Mouse (Mus musculus) spleen, adult 2 months (tissue): ENCODE measurements at regions not wholly inside any gene's neighbourhood (a gene's known extent, or its start where the extent isn't known, plus 50 kb on each side); places are given as distances from the start of the nearest gene placed in this dataset.

Source experiments
- DNase-seq, 2 experiments: peaks; one replicate each; pipeline versions ENCODE4 v3.0.0 to v3.0.0-alpha.2; 2012 to 2021; ENCODE audit warnings: low spot score in 2 of 2, low read depth in 1 of 2
- H3K27ac ChIP-seq: fragments of 200-500 bp; 2 replicates; pipeline ENCODE4 v1.5.1; 2012; ENCODE audit warnings: low read length, inconsistent platforms; ENCODE audit not compliant: insufficient read depth
- H3K27me3 ChIP-seq: fragments of 200-500 bp; 2 replicates; pipeline ENCODE4 v1.6.1; 2012; ENCODE audit warnings: mild to moderate bottlenecking, moderate library complexity, low read length, inconsistent platforms; ENCODE audit not compliant: control insufficient read depth, insufficient read depth
- H3K36me3 ChIP-seq: fragments of 200-500 bp; 2 replicates; pipeline ENCODE4 v1.6.1; 2012; ENCODE audit warnings: mild to moderate bottlenecking, low read length, inconsistent platforms; ENCODE audit not compliant: control insufficient read depth, insufficient read depth
- H3K4me1 ChIP-seq: fragments of 200-500 bp; 2 replicates; pipeline ENCODE4 v1.6.1; 2011; ENCODE audit warnings: inconsistent platforms; ENCODE audit not compliant: control insufficient read depth, insufficient read depth, insufficient read length
- H3K4me3 ChIP-seq: fragments of 200-500 bp; 2 replicates; pipeline ENCODE4 v1.5.1; 2011; ENCODE audit warnings: mild to moderate bottlenecking, inconsistent platforms; ENCODE audit not compliant: insufficient read depth, insufficient read length; ENCODE audit errors: extremely low read depth
- CTCF ChIP-seq: fragments of 200-500 bp; IDR thresholded peaks from 2 replicates; pipeline ENCODE4 v1.5.1; 2011; ENCODE audit warnings: mild to moderate bottlenecking, inconsistent platforms; ENCODE audit not compliant: insufficient read depth, insufficient read length, insufficient replicate concordance; ENCODE audit errors: extremely low read depth
- POLR2A ChIP-seq: fragments of 200-500 bp; IDR thresholded peaks from 2 replicates; pipeline ENCODE4 v1.6.1; 2011; ENCODE audit warnings: low read depth, low read length, inconsistent platforms
- WGBS: fragments of 180-500 bp; shearing (Covaris S2); methylation state at CpG from one replicate; pipeline ENCODE4 v1.1.7; 2018; 5-methylcytosine and 5-hydroxymethylcytosine counted together

GRCm38 (mm10) chr13:6261458-6261857 lies 286.5 kb upstream of the Pitrm1 start:
- no peaks in the 10 kb centered on the region for H3K36me3 ChIP-seq
- H3K4me1 ChIP-seq: no peaks in the 10 kb centered on the region
- no peak overlapping the region for H3K4me3 ChIP-seq
- H3K27me3 ChIP-seq: no peaks in the 10 kb centered on the region
- no peak for DNase-seq
- 85% methylated on average over 4 of the region's 4 CpGs for WGBS
- no peak overlapping the region for H3K27ac ChIP-seq
- TF ChIP-seq CTCF: no peak

- 82% methylated on average over 1 of the region's 1 CpGs for WGBS
- H3K4me1 ChIP-seq: no peaks in the 10 kb centered on the region
Observed at GRCm38 (mm10) chr13:6270546-6270945, 277.4 kb upstream of the Pitrm1 start.

DNA sequence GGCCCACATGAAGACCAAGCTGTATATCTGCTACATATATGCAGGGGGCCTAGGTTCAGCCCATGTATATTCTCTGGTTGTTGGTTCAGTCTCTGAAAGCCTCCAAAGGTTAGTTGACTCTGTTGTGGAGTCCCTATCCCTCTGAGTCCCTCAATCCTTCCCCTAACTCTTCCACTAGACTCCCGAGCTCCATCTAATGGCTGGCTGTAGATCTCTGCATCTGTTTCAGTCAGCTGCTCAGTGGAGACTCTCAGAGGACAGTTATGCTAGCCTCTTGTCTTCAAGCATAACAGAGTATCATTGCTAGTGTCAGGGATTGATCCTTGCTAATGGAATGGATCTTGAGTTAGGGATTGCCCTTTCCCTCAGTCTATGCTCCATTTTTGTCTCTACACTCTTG lies 275.0 kb upstream of the Pitrm1 start:
- Histone ChIP-seq H3K36me3 (no peaks in the 10 kb centered on the region), H3K4me1 (no peaks in the 10 kb centered on the region), H3K4me3 (no peak overlapping the region), H3K27me3 (no peaks in the 10 kb centered on the region), H3K27ac (no peak overlapping the region)
- no peak for DNase-seq
- TF ChIP-seq CTCF (no peak), POLR2A (no peak)
- 78% methylated on average over 1 of the region's 1 CpGs for WGBS

More at GRCm38 (mm10) chr13:6270546-6270945, 277.4 kb upstream of the Pitrm1 start:
- DNase-seq: no peak
- TF ChIP-seq POLR2A (no peak), CTCF (no peak)
- Histone ChIP-seq H3K27me3 (no peaks in the 10 kb centered on the region), H3K36me3 (no peaks in the 10 kb centered on the region), H3K27ac (no peak overlapping the region), H3K4me3 (no peak overlapping the region)

DNA sequence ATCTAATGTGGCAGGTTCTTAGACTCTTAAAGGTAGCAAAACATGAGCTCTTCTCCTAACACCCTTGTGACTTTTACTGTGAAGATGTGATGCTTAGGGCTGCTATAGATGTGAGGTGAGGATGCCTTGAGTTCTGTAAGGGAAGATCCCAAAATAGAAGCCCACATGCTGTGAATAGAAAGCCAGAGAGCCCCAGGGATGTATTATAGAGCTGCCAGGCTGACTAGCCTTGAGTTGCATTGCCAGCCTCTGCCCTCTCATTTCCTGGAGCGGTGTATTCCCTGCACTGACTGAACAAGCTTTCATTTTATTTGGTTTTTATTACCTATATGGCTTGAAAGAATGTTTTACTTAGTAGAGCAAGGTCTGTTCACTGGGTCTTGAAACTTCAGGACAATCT lies 267.9 kb upstream of the Pitrm1 start:
- Histone ChIP-seq H3K4me3 (no peak overlapping the region), H3K36me3 (no peaks in the 10 kb centered on the region), H3K4me1 (no peaks in the 10 kb centered on the region), H3K27me3 (no peaks in the 10 kb centered on the region), H3K27ac (no peak overlapping the region)
- no peak for DNase-seq
- no peak for TF ChIP-seq CTCF
- WGBS: 85% methylated on average over 1 of the region's 1 CpGs

GRCm38 (mm10) chr13:6288109-6288508 lies 259.8 kb upstream of the Pitrm1 start:
- 83% methylated on average over 6 of the region's 6 CpGs for WGBS
- Histone ChIP-seq H3K4me1 (no peaks in the 10 kb centered on the region), H3K36me3 (no peaks in the 10 kb centered on the region), H3K4me3 (no peak overlapping the region), H3K27ac (no peak overlapping the region), H3K27me3 (no peaks in the 10 kb centered on the region)
- no peak for TF ChIP-seq CTCF
- no peak for TF ChIP-seq POLR2A
- no peak for DNase-seq

DNA sequence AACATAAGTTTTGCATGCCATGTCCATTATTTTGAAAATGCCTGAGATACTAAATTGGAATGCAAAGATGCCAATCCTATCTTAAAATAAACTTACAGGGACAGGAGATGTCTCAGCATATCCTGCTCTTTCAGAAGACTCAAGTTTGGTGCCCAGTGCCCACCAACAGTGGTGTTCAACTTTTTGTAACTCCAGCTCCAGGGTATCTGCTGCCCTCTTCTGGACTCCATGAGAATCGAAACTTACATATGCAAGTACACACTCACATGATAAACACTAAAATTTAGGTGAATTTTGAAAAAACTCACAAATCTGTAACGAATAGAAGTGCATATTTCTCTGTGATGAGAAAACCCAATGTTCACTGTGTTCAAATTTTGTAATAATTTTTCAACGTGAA lies 255.9 kb upstream of the Pitrm1 start:
- Histone ChIP-seq H3K27ac (no peak overlapping the region), H3K27me3 (no peaks in the 10 kb centered on the region), H3K4me3 (no peak overlapping the region), H3K4me1 (no peaks in the 10 kb centered on the region), H3K36me3 (no peaks in the 10 kb centered on the region)
- WGBS: 53% methylated on average over 3 of the region's 3 CpGs
- DNase-seq: no peak
- TF ChIP-seq CTCF: peak; percentile 14; the same call in 1 of the 2 replicates
- TF ChIP-seq POLR2A: no peak

GRCm38 (mm10) chr13:6305718-6306117 lies 242.2 kb upstream of the Pitrm1 start:
- Histone ChIP-seq H3K4me1 (no peaks in the 10 kb centered on the region), H3K27me3 (no peaks in the 10 kb centered on the region), H3K4me3 (no peak overlapping the region), H3K27ac (no peak overlapping the region), H3K36me3 (no peaks in the 10 kb centered on the region)
- no peak for TF ChIP-seq CTCF
- DNase-seq: no peak
